Mouse (Mus musculus): ENCODE results near the gene Top3b. TPM values are rescaled to one million over a fixed set of nuclear protein-coding genes. Genes with fewer than 3 reads are reported as not detected.
"Not testable (repeated sequence)": the region's sequence is repeated elsewhere in the genome, so short reads cannot be mapped to it uniquely, and the experiment has no call there.

Gene Top3b
- polyA plus RNA-seq, 1 experiment from 2014 or later, result 66.5 TPM

GRCm38 (mm10) chr16:16903188-16903587, 32.7 kb downstream of the Top3b start:
- peaks cover 13% of the 10 kb centered on the region for H3K4me1 ChIP-seq (replicated peaks)
- no peaks in the 10 kb centered on the region for H3K9me3 ChIP-seq
- 89% methylated on average over 5 of the region's 5 CpGs for WGBS
- peaks cover 54% of the 10 kb centered on the region for H3K36me3 ChIP-seq
- no peak for ATAC-seq (ENCODE audit: low read depth)
- H3K27ac ChIP-seq (replicated peaks), result no peak overlapping the region
- H3K4me3 ChIP-seq, result no peak overlapping the region
- no peak overlapping the region for H3K9ac ChIP-seq
- H3K27me3 ChIP-seq, result no peaks in the 10 kb centered on the region
- no peak overlapping the region for H3K4me2 ChIP-seq

GRCm38 (mm10) chr16:16907799-16908198, 37.3 kb downstream of the Top3b start:
- ATAC-seq (ENCODE audit: low read depth), result no peak
- Histone ChIP-seq H3K4me1 (replicated peaks) (peaks cover 12% of the 10 kb centered on the region), H3K27ac (replicated peaks) (peak overlapping the region; percentile 38; the same call in 1 of the 2 replicates), H3K9ac (no peak overlapping the region), H3K4me2 (no peak overlapping the region), H3K9me3 (no peaks in the 10 kb centered on the region), H3K27me3 (no peaks in the 10 kb centered on the region), H3K4me3 (no peak overlapping the region), H3K36me3 (peaks cover 93% of the 10 kb centered on the region)
- 78% methylated on average over 6 of the region's 6 CpGs for WGBS

GRCm38 (mm10) chr16:16911641-16912597, 41.4 kb downstream of the Top3b start:
- Histone ChIP-seq H3K9me3 (no peaks in the 10 kb centered on the region), H3K4me1 (replicated peaks) (peaks cover 12% of the 10 kb centered on the region), H3K36me3 (peaks cover 95% of the 10 kb centered on the region), H3K4me3 (no peak overlapping the region), H3K27ac (replicated peaks) (peak overlapping the region; percentile 82), H3K27me3 (no peaks in the 10 kb centered on the region), H3K9ac (0 out of 2 replicates have a peak overlapping the region, but pooled peaks have one; percentile 17), H3K4me2 (no peak overlapping the region)
- peak; percentile 96 for ATAC-seq (ENCODE audit: low read depth)
- WGBS, result 27% methylated on average over 13 of the region's 13 CpGs

- Histone ChIP-seq H3K4me3 (no peak overlapping the region), H3K27ac (replicated peaks) (no peak overlapping the region), H3K9me3 (no peaks in the 10 kb centered on the region), H3K4me2 (no peak overlapping the region), H3K27me3 (no peaks in the 10 kb centered on the region), H3K36me3 (peaks cover 94% of the 10 kb centered on the region), H3K4me1 (replicated peaks) (peaks cover 12% of the 10 kb centered on the region), H3K9ac (no peak overlapping the region)
- ATAC-seq (ENCODE audit: low read depth), result no peak
- WGBS, result 72% methylated on average over 1 of the region's 1 CpGs
Observed at GRCm38 (mm10) chr16:16913440-16913839, 42.9 kb downstream of the Top3b start.

GRCm38 (mm10) chr16:16918441-16919117, 48.0 kb downstream of the Top3b start:
- Histone ChIP-seq H3K4me1 (replicated peaks) (no peaks in the 10 kb centered on the region), H3K36me3 (peaks cover 97% of the 10 kb centered on the region), H3K27ac (replicated peaks) (no peak overlapping the region), H3K4me3 (no peak overlapping the region), H3K27me3 (no peaks in the 10 kb centered on the region), H3K9me3 (no peaks in the 10 kb centered on the region), H3K9ac (no peak overlapping the region), H3K4me2 (no peak overlapping the region)
- 91% methylated on average over 7 of the region's 7 CpGs for WGBS
- no peak for ATAC-seq (ENCODE audit: low read depth)

GRCm38 (mm10) chr16:16921021-16921435, 50.5 kb downstream of the Top3b start:
- no peak for ATAC-seq (ENCODE audit: low read depth)

GRCm38 (mm10) chr16:16924481-16924880, 53.9 kb downstream of the Top3b start:
- H3K27me3 ChIP-seq, result no peaks in the 10 kb centered on the region
- WGBS, result 89% methylated on average over 3 of the region's 3 CpGs
- H3K9ac ChIP-seq, result no peak overlapping the region
- no peaks in the 10 kb centered on the region for H3K4me1 ChIP-seq (replicated peaks)
- no peak overlapping the region for H3K4me2 ChIP-seq
- H3K4me3 ChIP-seq, result no peak overlapping the region
- H3K9me3 ChIP-seq, result no peaks in the 10 kb centered on the region
- no peak for ATAC-seq (ENCODE audit: low read depth)
- no peak overlapping the region for H3K27ac ChIP-seq (replicated peaks)
- peaks cover 59% of the 10 kb centered on the region for H3K36me3 ChIP-seq

More at GRCm38 (mm10) chr16:16921021-16921435, 50.5 kb downstream of the Top3b start:
- Histone ChIP-seq H3K4me1 (replicated peaks) (no peaks in the 10 kb centered on the region), H3K36me3 (peaks cover 92% of the 10 kb centered on the region), H3K27me3 (no peaks in the 10 kb centered on the region), H3K9ac (no peak overlapping the region), H3K4me3 (no peak overlapping the region), H3K27ac (replicated peaks) (no peak overlapping the region), H3K9me3 (no peaks in the 10 kb centered on the region), H3K4me2 (no peak overlapping the region)
- WGBS, result 71% methylated on average over 3 of the region's 3 CpGs

- no peak for ATAC-seq (ENCODE audit: low read depth)
Observed at GRCm38 (mm10) chr16:16926536-16926935, 56.0 kb downstream of the Top3b start.

GRCm38 (mm10) chr16:16928908-16929307, 58.4 kb downstream of the Top3b start:
- H3K9me3 ChIP-seq; H3K4me1 ChIP-seq (replicated peaks); H3K4me2 ChIP-seq; H3K9ac ChIP-seq; H3K4me3 ChIP-seq; H3K27me3 ChIP-seq; ATAC-seq (ENCODE audit: low read depth); H3K27ac ChIP-seq (replicated peaks): not testable (repeated sequence)
- H3K36me3 ChIP-seq, result peaks cover 16% of the 10 kb centered on the region
- WGBS, result 86% methylated on average over 3 of the region's 3 CpGs

More at GRCm38 (mm10) chr16:16926536-16926935, 56.0 kb downstream of the Top3b start:
- no peak overlapping the region for H3K9ac ChIP-seq
- H3K36me3 ChIP-seq, result peaks cover 38% of the 10 kb centered on the region
- WGBS, result 53% methylated on average over 5 of the region's 5 CpGs
- H3K4me2 ChIP-seq, result no peak overlapping the region
- 0 out of 2 replicates have a peak, but pooled peaks cover 4% of the 10 kb centered on the region for H3K4me1 ChIP-seq (replicated peaks)
- H3K27ac ChIP-seq (replicated peaks), result no peak overlapping the region
- no peaks in the 10 kb centered on the region for H3K27me3 ChIP-seq
- no peak overlapping the region for H3K4me3 ChIP-seq
- no peaks in the 10 kb centered on the region for H3K9me3 ChIP-seq

GRCm38 (mm10) chr16:16930326-16930725, 59.8 kb downstream of the Top3b start:
- H3K4me1 ChIP-seq (replicated peaks), result 0 out of 2 replicates have a peak, but pooled peaks cover 4% of the 10 kb centered on the region
- H3K27ac ChIP-seq (replicated peaks), result 0 out of 2 replicates have a peak overlapping the region, but pooled peaks have one; percentile 20
- H3K9ac ChIP-seq, result no peak overlapping the region
- no peak overlapping the region for H3K4me2 ChIP-seq
- 0 out of 2 replicates have a peak, but pooled peaks have one; percentile 28 for ATAC-seq (ENCODE audit: low read depth)
- H3K9me3 ChIP-seq, result no peaks in the 10 kb centered on the region
- WGBS, result 88% methylated on average over 3 of the region's 3 CpGs
- no peaks in the 10 kb centered on the region for H3K27me3 ChIP-seq
- no peak overlapping the region for H3K4me3 ChIP-seq
- peaks cover 1% of the 10 kb centered on the region; the same call in 1 of the 2 replicates for H3K36me3 ChIP-seq

GRCm38 (mm10) chr16:16930810-16931296, 60.3 kb downstream of the Top3b start:
- ATAC-seq (ENCODE audit: low read depth), result peak; percentile 45; the same call in 1 of the 2 replicates
- H3K9ac ChIP-seq, result 0 out of 2 replicates have a peak overlapping the region, but pooled peaks have one; percentile 8
- no peaks in the 10 kb centered on the region for H3K27me3 ChIP-seq
- no peak overlapping the region for H3K4me3 ChIP-seq
- no peaks in the 10 kb centered on the region for H3K36me3 ChIP-seq
- no peak overlapping the region for H3K4me2 ChIP-seq
- no peak overlapping the region for H3K27ac ChIP-seq (replicated peaks)
- H3K4me1 ChIP-seq (replicated peaks), result 0 out of 2 replicates have a peak, but pooled peaks cover 4% of the 10 kb centered on the region
- WGBS, result 62% methylated on average over 5 of the region's 5 CpGs
- H3K9me3 ChIP-seq, result no peaks in the 10 kb centered on the region

- no peak overlapping the region for H3K9ac ChIP-seq
- no peak for ATAC-seq (ENCODE audit: low read depth)
- H3K27ac ChIP-seq (replicated peaks), result no peak overlapping the region
- H3K4me3 ChIP-seq, result no peak overlapping the region
- no peaks in the 10 kb centered on the region for H3K4me1 ChIP-seq (replicated peaks)
- H3K9me3 ChIP-seq, result no peaks in the 10 kb centered on the region
- 97% methylated on average over 9 of the region's 9 CpGs for WGBS
- no peaks in the 10 kb centered on the region for H3K36me3 ChIP-seq
- H3K27me3 ChIP-seq, result no peaks in the 10 kb centered on the region
- no peak overlapping the region for H3K4me2 ChIP-seq
Observed at GRCm38 (mm10) chr16:16939543-16939942, 69.0 kb downstream of the Top3b start.
